Mouse (Mus musculus) brown adipose tissue, adult 24 weeks (tissue): ENCODE data around the gene Por. TPM values are rescaled to one million over a fixed set of nuclear protein-coding genes. Genes with fewer than 3 reads are reported as not detected.

Experiments used
- H3K27ac ChIP-seq: fragments of 200-500 bp; replicated peaks from 2 replicates; pipeline ENCODE4 v1.5.1; 2012; ENCODE audit warnings: low read depth, mild to moderate bottlenecking, low read length
- H3K4me1 ChIP-seq: fragments of 200-500 bp; 2 replicates; pipeline ENCODE4 v1.6.1; 2012; ENCODE audit warnings: low read length, mixed read lengths; ENCODE audit not compliant: control insufficient read depth, insufficient read depth, insufficient read length
- H3K4me3 ChIP-seq: fragments of 200-500 bp; 2 replicates; pipeline ENCODE4 v1.5.1; 2012; ENCODE audit warnings: low read depth, mild to moderate bottlenecking, low read length, moderate library complexity; ENCODE audit not compliant: insufficient read depth
- polyA plus RNA-seq: library from polyadenylated mRNA; stranded (reverse); fragments of >200 nt; gene quantifications from 2 replicates; pipeline ENCODE4 v1.2.4, GENCODE M21; 2012; ENCODE audit not compliant: missing spikeins, insufficient read depth, insufficient read length

The Por gene
- polyA plus RNA-seq, 1 experiment, result 156 TPM

- H3K4me3 ChIP-seq, result no peak overlapping the region
- H3K4me1 ChIP-seq, result no peaks in the 10 kb centered on the region
- no peak overlapping the region for H3K27ac ChIP-seq
Observed at GRCm38 (mm10) chr5:135736544-135736943, 66.7 kb downstream of the Por start.

- no peak overlapping the region for H3K27ac ChIP-seq
- H3K4me1 ChIP-seq, result no peaks in the 10 kb centered on the region
- H3K4me3 ChIP-seq, result no peak overlapping the region
Observed at GRCm38 (mm10) chr5:135737154-135737553, 67.3 kb downstream of the Por start.

- Histone ChIP-seq H3K4me3 (no peak overlapping the region), H3K27ac (no peak overlapping the region), H3K4me1 (no peaks in the 10 kb centered on the region; the same call in 1 of the 2 replicates)
Observed at GRCm38 (mm10) chr5:135738266-135738665, 68.4 kb downstream of the Por start.

GRCm38 (mm10) chr5:135742156-135742555, 72.3 kb downstream of the Por start:
- Histone ChIP-seq H3K27ac (peak overlapping the region; percentile 55), H3K4me3 (peak overlapping the region; percentile 90), H3K4me1 (no peaks in the 10 kb centered on the region; the same call in 1 of the 2 replicates)

GRCm38 (mm10) chr5:135742941-135743740, 73.3 kb downstream of the Por start:
- H3K27ac ChIP-seq, result peak overlapping the region; percentile 79

DNA sequence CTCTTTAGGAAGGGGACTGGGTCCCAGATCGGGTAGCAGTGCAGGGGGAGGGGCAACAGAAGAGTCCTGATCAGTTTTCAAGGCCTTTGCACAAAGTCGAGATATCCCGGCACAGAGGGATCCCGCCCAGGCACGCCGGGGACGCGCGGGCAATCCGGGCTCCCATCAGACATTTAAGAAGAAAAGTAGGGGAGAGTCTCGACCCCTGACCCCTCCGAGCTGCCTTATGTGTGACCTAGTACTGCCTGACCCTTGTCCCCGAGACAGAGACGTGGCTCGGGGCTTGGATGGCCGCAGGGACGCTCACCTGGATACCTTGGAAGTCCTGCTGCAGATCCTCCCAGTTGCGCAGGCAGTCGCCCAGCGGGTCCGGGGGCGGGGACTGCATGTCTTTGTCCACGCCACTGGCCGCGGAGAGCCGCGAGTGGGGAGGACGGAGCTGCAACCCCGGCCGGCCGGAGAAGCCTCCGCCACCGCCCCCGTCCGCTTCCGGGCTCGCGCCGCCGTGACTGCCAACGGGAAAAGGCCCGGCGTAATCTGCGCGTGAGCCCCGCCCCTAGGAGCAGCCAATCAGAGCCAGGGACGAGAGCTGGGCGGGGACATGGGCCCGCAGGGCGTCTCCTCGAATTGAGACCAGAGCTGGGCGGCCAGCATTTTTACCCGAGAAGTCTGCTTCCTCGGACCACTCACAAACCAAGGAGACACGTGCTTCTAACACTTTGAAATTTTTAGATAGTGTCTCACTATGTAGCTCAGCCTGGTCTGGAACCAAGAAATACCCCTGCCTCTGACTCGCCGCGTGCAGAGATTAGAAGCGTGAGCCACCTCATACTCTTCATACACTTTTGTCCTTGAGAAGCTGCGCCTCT, 74.1 kb downstream of the Por start, which contains the start of gene Tmem120a:
Gene Tmem120a (minus strand): TSS at position 708 of the 869 bp plus-strand sequence.
- Histone ChIP-seq H3K4me1 (no peaks in the 10 kb centered on the region; the same call in 1 of the 2 replicates), H3K4me3 (peak within 1 kb of the TSS; percentile 90), H3K27ac (peak within 1 kb of the TSS; percentile 87)

More at GRCm38 (mm10) chr5:135742941-135743740, 73.3 kb downstream of the Por start:
- Histone ChIP-seq H3K4me1 (no peaks in the 10 kb centered on the region; the same call in 1 of the 2 replicates), H3K4me3 (peak overlapping the region; percentile 90)

- Histone ChIP-seq H3K4me1 (no peaks in the 10 kb centered on the region; the same call in 1 of the 2 replicates), H3K27ac (peak overlapping the region; percentile 87), H3K4me3 (peak overlapping the region; percentile 57)
Observed at GRCm38 (mm10) chr5:135744742-135745141, 74.9 kb downstream of the Por start.

GRCm38 (mm10) chr5:135751041-135751440, 81.2 kb downstream of the Por start:
- no peaks in the 10 kb centered on the region for H3K4me1 ChIP-seq
- no peak overlapping the region for H3K4me3 ChIP-seq
- no peak overlapping the region for H3K27ac ChIP-seq

GRCm38 (mm10) chr5:135751595-135751994, 81.8 kb downstream of the Por start:
- no peaks in the 10 kb centered on the region for H3K4me1 ChIP-seq
- no peak overlapping the region for H3K27ac ChIP-seq

DNA sequence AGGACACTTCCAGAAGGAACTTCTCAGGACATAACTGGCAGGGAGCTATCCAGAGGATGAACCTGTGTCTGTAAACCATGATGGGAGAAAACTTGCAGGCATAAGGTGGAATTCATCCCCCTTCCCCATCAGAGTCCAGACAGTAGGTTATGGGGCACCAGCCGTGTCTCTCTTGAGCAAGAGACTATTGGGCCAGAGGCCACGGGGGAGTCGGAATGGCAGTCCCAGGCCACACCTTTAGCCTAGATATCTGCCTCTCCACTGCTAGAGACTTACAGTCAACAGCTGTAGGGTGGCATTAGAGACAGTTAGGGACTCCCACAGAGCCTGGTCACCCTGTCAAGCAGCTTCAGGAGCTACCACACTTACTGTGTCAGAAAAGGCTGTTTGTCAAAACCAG, 92.0 kb downstream of the Por start:
- peak overlapping the region; percentile 97 for H3K27ac ChIP-seq
- peaks cover 2% of the 10 kb centered on the region; the same call in 1 of the 2 replicates for H3K4me1 ChIP-seq
- no peak overlapping the region for H3K4me3 ChIP-seq

More at GRCm38 (mm10) chr5:135751595-135751994, 81.8 kb downstream of the Por start:
- H3K4me3 ChIP-seq, result no peak overlapping the region

- Histone ChIP-seq H3K4me3 (no peak overlapping the region), H3K4me1 (peaks cover 2% of the 10 kb centered on the region; the same call in 1 of the 2 replicates), H3K27ac (no peak overlapping the region)
Observed at GRCm38 (mm10) chr5:135763526-135763925, 93.7 kb downstream of the Por start.

- H3K4me3 ChIP-seq, result no peak overlapping the region
- H3K27ac ChIP-seq, result no peak overlapping the region
- peaks cover 2% of the 10 kb centered on the region; the same call in 1 of the 2 replicates for H3K4me1 ChIP-seq
Observed at GRCm38 (mm10) chr5:135764971-135765370, 95.1 kb downstream of the Por start.

DNA sequence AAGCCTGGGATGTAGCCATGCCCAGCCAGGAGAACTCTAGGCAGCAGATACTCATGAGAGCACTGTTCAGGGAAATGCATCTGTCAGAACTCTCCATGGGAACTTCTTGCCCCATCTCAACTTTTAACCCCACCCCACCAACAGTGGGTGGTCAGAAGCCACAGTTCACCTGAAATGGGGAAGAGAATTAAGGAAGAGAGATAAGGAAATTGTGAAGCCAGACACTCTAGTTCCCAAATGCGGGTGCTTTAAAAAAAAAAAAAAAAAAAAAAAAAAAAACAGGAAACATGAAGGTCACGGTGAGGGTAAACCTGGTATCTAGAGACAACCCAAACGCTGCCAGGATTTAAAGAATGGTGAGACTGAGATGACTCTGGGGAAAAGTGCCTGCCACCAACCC, 102.7 kb downstream of the Por start:
- Histone ChIP-seq H3K4me1 (peaks cover 4% of the 10 kb centered on the region), H3K4me3 (no peak overlapping the region), H3K27ac (no peak overlapping the region)

DNA sequence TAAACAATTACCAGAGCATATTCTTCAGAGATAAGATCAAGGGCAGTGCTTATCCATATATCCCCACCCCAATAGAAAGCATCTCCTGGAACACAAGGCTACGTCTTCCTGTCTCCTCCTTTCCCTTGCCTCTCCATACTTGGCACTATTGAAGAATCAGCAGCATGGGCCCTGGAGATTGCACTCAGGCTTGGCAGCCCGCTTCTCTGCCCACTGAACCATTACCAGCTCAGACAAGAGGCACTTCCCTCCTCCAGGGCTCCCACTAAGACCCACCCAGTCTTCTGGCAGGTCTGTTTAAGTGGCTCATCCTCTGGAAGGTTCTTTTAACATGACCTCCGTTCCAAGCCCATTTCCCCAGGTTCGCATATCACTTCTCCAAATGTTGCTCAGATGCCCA, 106.7 kb downstream of the Por start:
- Histone ChIP-seq H3K4me1 (peaks cover 16% of the 10 kb centered on the region), H3K27ac (no peak overlapping the region), H3K4me3 (no peak overlapping the region; the same call in 1 of the 2 replicates)
